Mouse (Mus musculus) v-Abl transformed pro-B cells (cell line): ENCODE measurements around the gene Acbd4.

Experiments used
- in situ Hi-C, 2 experiments: fragments of 400-800 bp; cut with MboI; formaldehyde crosslinking; loops; one replicate each; pipeline ENCODE4 v1.15.1; 2025; ENCODE audit not compliant: unreplicated experiment in 2 of 2

Acbd4 gene

GRCm38 (mm10) chr11:103106386-103106785, 4.9 kb downstream of the Acbd4 start:
- in situ Hi-C loops: loop anchor here in 1 of 2 experiments (10.0 to 25.0 kb wide), 2 partner anchors 358 to 581 kb away; partner anchors contain the start of gene Gosr2

DNA sequence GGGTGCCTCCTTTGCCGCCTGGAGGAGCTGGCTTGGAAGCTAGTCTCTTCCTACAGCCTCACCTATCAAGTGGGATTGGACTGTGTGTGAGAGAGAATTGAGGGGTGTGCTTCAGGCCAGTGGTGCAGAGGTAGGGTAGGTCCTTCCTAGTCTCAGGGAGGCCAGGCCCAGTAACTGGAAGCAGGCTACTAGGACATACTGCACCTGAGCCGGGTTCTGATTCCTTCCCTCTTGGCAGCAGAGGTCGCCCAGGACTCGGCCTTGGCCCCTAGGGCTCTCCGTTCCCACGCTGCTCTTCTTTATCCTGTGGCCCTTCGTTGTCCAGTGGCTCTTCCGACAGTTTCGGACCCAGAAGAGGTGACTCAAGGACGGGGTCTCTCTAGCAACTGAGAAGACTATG, 9.8 kb downstream of the Acbd4 start:
- in situ Hi-C loops: loop anchor here in 1 of 2 experiments (25.0 kb wide), 1 partner anchor 576 kb away; the partner anchor contains the start of gene Gosr2

GRCm38 (mm10) chr11:103111881-103112551, 10.5 kb downstream of the Acbd4 start:
- in situ Hi-C loops: loop anchor here in 1 of 2 experiments (25.0 kb wide), 1 partner anchor 575 kb away; the partner anchor contains the start of gene Gosr2

DNA sequence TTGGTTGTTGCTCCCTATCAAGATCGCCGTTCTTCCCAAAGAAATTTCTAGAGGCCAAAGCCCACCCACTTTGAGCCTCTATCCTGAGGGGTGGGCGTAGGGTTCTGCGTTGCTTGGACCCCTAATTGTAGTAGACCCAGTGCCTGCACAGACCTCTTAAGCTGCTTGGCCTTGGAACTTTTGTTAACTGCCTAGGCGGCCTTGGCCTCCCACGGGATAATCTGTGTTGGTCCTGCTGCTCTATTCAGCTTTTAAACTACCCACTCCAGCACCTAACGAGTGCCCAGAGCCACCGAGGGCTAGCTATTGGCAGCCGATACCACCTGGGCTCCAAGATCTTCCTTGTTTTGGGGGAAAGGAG, 11.1 kb downstream of the Acbd4 start:
- in situ Hi-C loops: loop anchor here in 1 of 2 experiments (25.0 kb wide), 1 partner anchor 575 kb away; the partner anchor contains the start of gene Gosr2

GRCm38 (mm10) chr11:103113005-103113404, 11.5 kb downstream of the Acbd4 start:
- in situ Hi-C loops: loop anchor here in 1 of 2 experiments (25.0 kb wide), 1 partner anchor 574 kb away; the partner anchor contains the start of gene Gosr2

- in situ Hi-C loops: loop anchor here in 1 of 2 experiments (25.0 kb wide), 1 partner anchor 574 kb away; the partner anchor contains the start of gene Gosr2
Measured at GRCm38 (mm10) chr11:103113771-103114170, 12.3 kb downstream of the Acbd4 start.

DNA sequence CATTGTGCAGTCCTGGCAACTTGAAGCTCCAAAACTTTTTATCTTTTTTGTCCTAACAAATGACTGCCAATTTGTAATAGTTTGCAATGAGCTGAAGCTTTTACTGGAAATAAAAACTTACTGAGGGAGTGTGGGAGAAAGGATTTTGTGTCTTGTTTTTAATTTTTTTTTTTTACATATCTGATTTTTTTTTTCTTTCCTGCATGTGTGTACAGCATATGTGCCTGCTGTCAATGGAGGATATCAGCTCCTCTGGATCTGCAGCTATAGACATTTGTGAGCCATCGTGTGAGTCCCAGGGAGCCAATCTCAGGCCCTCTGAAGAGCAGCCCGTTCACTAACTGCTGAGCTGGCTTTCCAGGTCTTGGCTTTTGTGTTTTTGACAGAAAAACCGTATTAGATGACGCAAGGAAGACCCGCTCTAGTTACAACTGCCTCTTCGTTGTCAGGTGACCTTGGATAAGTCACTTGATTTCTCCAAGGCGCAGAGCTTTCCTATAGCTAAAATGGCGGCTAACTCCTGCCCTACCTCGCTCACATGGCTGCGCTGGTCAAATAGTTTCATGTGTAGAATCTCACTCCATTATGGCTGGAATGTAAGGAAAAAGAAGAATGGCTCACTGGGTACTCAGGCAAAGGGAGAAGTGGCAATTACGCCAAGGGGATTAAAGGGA, 12.9 kb downstream of the Acbd4 start:
- in situ Hi-C loops: loop anchor here in 1 of 2 experiments (25.0 kb wide), 1 partner anchor 573 kb away; the partner anchor contains the start of gene Gosr2

DNA sequence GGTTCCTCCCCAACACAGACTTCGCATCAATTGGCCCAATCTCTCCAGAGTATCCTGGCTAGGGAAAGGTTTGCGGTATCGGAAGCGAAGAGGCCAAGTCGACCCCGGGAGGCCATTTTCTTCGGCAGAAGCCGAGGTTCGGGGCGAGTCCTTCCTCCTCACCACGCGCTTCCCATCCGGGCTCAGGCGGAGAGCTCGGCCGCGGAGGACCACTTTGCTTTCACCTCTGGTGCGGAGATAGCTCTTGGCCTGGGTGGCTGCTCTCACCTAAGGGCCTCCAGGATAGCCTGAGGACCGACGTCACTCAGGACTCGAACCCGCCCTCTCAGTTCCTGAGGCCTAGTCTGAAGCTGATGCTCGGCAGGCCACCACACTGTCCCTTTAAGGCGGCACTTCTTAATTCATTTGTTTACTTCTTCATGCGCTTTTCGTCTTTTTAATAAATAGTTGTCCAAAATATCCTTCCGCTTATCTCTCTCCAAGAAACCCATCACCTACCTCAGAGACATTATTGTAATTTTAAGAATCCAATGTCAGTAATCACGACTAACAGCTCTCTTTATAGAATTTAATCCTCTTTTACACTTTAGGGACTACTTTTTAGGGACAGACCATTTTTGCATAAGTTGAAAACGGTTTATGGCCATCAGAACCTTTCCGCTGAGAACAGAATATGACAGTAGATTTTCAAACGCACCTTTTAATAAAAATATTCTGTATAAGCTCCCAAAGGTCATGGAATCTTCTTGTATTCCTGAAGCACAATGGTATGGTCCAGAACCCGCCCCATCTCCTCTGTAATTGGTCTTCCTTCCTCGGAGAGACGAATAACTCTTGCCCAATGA, 13.9 kb downstream of the Acbd4 start:
- in situ Hi-C loops: loop anchor here in 1 of 2 experiments (25.0 kb wide), 1 partner anchor 572 kb away; the partner anchor contains the start of gene Gosr2

GRCm38 (mm10) chr11:103116008-103116818, 14.7 kb downstream of the Acbd4 start, which contains the start of gene Hexim1:
Gene Hexim1, plus strand, starts transcription at chr11:103116231.
- in situ Hi-C loops: loop anchor here in 1 of 2 experiments (25.0 kb wide), 1 partner anchor 571 kb away; the partner anchor contains the start of gene Gosr2

DNA sequence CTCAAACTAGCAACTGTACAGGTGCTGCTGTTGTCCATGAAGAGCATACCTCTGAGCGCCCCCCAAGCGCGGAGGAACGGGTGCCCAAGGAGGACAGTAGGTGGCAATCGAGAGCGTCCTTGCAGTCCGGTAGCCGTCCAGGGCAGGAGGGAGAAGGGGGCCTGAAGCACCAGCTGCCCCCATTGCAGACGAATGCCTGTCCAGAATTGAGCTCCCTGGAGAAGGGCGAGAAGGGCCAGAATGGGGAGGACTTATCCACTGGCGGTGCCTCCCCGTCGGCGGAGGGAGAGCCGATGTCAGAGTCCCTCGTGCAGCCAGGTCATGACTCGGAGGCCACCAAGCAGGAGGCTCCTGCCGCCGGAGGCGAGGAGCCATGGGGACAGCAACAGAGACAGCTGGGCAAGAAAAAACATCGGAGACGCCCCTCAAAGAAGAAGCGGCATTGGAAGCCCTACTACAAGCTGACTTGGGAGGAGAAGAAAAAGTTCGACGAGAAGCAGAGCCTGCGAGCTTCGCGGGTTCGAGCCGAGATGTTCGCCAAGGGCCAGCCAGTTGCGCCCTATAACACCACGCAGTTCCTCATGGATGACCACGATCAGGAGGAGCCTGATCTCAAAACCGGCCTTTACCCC, 15.6 kb downstream of the Acbd4 start:
- in situ Hi-C loops: loop anchor here in 1 of 2 experiments (25.0 kb wide), 1 partner anchor 570 kb away; the partner anchor contains the start of gene Gosr2

- in situ Hi-C loops: loop anchor here in 1 of 2 experiments (25.0 kb wide), 1 partner anchor 570 kb away; the partner anchor contains the start of gene Gosr2
Measured at GRCm38 (mm10) chr11:103117591-103118009, 16.1 kb downstream of the Acbd4 start.

DNA sequence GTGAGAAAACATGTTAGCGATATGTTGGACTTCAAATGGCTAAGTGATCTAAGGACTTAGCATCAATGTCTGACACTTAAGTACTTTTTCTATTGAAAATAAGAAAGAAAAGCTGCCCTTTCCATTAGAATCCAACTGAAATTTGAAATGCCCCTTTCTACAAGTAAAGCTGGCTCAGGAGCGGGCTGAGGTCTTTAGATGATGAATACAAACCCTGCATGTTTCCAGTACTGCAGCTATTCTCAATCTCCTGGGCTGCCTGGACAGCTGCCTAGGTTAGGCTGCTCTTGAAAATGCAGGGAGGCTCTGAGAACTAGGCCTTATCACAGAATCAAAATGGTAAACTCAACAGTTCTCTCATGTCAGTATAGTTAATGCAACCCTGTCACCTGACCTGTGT, 17.4 kb downstream of the Acbd4 start:
- in situ Hi-C loops: loop anchor here in 1 of 2 experiments (25.0 kb wide), 1 partner anchor 568 kb away; the partner anchor contains the start of gene Gosr2

DNA sequence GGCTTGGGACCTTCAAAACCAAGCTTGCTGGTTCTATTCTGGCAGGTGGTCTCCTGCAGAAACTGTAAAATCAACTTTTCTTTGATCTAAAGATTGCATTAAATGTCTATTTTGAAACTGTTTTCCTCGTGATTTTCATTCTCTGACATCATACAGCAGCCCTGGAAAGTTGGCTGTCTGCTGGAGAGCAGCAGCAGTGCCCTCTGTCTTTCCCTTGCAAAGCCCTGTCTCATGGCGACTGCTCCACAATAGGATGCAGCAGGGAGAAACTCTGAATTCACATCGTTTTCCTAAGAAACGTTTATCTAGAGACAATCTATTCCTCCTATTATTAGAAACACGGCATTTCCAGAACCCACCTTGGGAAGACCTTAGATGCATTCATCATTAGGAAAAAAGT, 18.1 kb downstream of the Acbd4 start:
- in situ Hi-C loops: loop anchor here in 1 of 2 experiments (25.0 kb wide), 1 partner anchor 568 kb away; the partner anchor contains the start of gene Gosr2

GRCm38 (mm10) chr11:103120315-103120714, 18.8 kb downstream of the Acbd4 start:
- in situ Hi-C loops: loop anchor here in 1 of 2 experiments (25.0 kb wide), 1 partner anchor 567 kb away; the partner anchor contains the start of gene Gosr2

DNA sequence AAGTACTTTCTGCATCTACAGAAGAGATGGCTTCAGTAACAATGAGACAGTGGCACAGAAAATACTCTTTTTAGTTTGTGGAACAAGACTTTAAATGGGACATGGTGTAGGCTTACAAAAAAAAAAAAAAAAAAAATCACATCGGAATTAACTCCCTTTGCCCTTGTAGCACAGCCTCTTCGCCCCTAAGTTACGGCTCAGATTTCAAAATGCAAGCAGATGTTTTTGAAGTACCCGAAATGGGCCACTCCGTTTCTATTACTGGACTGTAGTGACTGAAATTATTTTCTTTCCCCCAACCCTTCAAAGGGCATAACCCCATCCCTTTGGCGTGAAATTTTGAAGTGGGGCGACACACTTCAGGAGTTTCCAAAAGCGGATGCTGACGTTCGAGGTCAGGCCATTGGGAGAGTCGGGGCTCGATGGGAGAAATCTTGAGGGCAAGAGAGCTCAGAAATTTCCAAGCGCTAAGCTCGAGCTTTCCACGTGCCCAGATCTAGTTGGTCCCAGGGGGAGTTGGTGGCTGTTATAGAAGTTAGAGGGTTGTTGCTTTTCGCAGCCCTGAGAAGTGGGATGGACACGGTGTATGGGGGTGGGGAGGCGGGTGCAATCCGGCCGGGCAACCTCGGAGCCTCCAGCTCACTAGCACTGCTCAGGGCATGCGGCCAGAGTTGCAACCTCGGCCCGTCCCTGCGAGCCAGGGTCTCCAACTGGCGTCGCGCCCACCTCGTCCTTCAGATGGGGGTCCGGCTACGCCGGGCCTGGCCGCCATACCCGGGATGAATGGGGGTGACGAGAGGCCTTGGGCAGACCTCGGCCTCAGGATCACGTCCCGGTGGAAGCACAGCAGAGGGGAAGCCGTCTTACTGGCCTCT, 30.5 kb downstream of the Acbd4 start, which contains the start of gene Hexim2:
Hexim2 (plus strand) TSS at position 729 of the 875 bp plus-strand sequence.
- in situ Hi-C loops: no loop called here

DNA sequence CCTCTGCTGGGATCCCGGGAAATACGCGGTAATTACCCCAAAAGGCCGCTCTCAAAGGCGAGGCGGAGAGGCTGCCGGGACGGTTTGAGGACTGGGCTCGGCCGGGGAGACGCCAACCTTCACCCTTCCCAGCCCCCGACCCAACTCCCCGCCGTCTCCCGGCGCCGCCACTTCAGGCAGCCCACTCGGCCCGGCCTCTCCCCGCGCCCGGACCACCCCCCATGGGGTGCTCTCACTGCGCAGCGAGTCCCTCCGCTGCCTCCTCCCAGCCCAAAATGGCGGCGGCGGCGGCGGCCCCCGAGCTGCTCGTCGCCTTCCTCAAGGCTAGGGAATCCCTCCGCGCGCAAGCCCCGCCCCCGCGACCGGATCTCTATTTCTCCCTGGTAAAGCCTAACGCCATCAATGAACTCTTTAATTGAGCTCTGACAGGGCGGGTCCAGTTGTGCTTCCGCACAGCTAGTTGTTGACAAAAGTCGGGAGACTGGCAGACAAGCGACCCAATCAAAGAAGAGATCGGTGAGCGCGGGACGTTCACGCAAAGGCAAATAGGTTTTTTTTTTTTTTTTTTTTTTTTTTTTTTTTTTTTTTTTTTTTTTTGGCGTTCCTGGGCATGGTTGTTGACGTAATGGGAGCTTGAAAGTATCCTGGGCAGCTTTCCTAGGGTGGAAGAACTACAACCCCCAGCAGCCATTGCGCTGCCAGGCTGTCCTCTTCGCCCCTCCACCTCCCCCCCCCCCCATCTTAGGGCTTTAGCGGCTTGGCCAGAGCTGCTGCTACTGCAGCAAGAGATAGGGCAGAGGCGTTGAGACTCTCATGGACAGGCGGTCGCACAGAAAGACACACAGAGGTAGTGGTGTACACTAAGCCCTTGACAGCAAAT, 31.3 kb downstream of the Acbd4 start:
- in situ Hi-C loops: no loop called here
